Mouse (Mus musculus): ENCODE results near the gene Tlr5.
A peak's percentile ranks its signal among the peaks of the same experiment; 100 is the strongest.

The Tlr5 gene

DNA sequence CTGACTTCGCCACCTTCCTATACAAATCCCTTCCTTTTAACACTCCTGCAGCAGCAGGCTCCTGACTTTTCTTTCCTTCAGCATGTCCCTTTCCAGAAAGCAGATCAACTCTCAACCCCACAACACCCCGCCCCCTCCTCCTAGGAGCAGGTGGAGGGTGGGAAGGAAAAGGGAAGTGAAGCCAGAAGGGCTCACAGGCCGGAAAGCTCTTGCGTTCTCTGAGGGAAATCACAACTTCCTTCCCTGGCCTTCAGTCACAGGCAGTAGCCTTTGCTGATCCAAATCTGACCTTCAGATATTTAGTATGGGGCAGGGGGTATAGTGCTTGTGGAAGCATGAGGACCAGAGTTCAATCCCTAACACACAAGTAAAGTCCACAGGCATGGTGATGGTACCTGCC is 921 bp upstream of the Tlr5 start:
- DNase-seq (ENCODE audit: low spot score), result no peak

DNA sequence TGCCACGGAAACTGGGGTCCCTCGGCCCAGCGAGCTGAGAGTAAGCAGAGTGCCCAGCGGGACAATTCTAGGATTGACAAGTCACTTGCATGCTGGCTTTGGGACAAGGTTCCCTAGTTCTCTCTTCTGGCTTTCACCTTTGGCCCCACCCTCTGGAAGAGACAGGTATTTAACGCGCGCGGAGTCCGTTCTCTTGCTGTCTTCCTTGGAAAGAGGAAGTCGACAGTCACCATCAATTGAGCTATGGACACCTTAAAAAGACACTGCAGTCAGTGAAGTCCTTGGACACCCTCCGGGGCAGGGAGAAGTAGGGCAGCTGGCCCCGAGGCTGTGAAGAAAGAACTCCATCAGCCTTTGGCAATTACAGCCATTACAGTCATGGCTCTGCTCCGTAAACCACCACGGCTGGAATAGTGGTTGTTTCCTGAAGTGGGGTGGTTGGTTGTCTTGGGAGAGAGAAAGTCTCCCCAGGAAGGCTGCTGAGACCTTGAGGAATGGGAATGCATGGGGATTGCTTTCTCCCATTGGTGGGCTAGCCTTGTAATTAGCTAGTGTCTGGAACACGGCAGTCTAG is 546 bp downstream of the Tlr5 start:
- no peak for DNase-seq (ENCODE audit: low spot score)

DNA sequence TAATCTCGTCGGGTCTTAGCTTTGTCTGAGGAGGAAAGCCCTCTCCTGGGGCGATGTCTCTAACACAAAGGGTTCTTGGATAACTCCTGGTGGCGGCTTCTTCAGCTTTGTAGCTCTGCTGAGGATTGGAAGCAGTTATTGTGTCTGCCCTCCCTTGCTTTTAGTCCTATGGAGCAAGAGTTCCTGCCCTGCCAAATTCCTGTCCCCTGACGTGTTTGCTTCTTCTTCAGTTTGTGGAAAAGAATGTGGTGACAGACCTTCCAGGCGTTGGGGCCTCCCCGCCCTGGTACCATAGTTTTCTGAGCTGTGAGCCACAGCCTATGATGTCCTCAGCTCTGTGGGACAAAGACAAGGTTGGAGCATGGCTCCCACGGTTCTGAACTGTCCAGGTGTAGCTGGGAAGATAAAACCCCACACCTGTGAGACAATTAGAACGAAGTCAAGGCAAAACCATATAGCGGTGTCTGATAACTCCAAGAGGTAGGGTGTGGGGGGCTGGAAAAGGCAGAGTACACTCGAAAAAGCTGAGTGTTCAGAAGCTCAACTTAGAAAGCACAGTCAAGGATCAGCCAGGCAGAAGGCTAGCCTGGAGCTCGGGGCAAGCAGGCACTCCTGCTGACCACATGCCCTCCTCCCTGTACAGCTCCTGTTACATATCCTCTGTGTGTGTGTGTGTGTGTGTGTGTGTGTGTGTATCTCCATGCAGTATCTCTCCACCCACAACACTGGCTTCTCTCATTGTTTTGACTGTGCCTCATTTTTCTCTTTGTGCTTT is 1.8 kb downstream of the Tlr5 start:
- DNase-seq (ENCODE audit: low spot score), result no peak

DNA sequence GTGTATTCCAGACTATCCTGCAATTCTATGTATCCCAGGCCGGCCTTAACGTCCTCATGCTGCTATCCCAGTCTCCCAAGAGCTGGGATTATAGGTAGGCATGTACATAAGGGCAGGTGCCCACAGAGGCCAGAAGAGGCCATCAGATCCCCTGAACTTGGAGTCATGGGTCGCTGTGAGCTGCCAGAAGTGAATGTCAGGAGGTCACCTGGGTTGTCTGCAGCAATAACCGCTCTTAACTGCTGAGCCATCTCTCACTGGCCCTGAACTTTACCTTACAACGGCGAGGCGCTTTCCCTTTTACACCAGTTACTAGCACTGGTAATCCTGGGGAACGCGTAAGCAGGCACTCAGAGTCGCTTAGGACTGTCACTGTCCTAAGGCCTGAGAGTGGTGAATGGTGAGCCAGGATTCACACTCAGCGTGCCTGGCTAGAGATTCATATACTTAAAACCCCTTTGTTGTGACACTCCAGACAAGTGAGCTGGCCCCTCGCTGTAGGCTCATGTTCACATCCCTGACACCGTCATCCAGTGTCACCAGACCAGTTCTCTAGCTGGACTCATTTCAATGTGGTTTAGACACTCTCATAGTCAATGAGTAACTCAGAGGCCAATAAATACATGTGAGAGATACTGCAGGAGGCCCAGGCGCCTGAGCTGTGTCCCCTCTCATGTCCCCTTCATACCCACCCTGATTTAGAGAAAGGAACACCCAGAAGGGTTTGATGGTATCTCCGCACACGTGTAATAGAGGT is 2.6 kb downstream of the Tlr5 start:
- no peak for DNase-seq (ENCODE audit: low spot score)

DNA sequence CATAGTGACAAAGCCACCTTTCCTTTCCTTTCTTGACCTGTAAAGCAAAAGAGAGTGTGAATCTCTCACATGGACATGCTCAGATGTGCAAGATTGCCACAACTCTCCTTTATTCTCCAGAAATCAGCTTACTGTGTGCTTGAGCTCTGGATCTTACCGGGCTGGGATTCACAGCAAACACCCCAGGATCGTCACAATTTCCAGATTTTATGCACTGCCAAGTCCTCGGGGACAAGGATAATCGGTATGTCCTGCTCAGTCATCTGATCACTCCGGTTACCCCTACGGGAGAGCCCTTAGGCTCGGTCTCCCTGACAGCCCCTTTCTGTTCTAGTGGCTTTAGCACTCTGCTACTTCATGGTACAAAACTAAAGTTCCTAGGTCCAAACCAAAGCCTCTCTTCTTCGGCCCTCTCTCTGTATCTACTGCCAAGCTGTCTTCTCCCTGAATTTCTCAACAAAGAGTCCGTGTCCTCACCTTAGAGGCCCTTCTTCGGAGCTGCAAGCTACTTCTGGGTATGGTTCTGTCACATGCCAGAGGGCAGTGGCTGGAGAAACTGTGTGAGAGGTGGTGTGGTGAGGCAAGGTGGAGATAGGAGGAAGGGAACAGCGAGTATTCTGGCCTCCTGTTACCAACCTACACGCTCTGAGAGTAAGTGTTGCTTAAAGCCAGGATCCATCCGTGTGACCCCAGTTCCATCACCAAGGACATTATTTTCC is 3.4 kb downstream of the Tlr5 start:
- no peak for DNase-seq (ENCODE audit: low spot score)

DNA sequence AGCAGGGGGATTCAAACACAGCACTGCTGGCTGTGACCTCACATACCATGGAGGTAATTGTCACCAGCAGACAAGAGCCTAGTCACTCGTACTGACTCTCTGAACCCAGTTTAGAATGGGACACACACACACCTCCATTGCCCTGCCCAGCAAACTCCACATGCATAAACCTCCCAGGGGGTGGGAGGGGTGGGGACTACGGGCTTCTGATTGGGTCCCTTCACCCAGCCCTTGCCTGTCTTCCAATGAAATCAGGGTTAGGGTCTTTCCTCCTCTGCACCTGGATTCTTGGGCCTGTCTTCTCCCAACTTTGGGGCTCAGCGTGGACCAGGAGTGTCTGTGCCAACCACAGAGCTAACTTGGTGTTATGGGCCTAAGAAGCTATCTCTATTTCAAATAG is 4.2 kb downstream of the Tlr5 start:
- no peak for DNase-seq (ENCODE audit: low spot score)

DNA sequence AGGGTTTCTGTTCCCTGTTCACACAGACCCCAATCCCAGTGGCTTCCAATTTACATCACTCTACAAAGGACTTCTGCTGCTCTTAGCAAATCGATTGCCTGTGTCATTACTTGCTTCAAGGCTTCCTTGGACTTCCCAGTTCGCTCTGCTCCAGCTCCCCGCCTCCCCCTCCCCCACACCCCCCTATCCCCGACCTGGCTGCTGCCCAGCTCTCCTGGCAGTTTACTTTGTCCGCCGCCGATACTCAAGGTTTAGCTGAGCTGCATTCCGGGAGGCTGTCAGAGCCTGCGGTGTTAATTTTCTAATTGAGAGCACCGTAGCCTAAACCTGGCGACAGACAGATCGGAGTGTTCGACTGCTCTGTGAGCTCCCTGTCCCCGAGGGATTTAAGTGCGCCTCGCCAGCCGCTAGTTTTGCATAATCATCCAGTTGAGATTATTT is 4.7 kb downstream of the Tlr5 start:
- DNase-seq (ENCODE audit: low spot score), result no peak

DNA sequence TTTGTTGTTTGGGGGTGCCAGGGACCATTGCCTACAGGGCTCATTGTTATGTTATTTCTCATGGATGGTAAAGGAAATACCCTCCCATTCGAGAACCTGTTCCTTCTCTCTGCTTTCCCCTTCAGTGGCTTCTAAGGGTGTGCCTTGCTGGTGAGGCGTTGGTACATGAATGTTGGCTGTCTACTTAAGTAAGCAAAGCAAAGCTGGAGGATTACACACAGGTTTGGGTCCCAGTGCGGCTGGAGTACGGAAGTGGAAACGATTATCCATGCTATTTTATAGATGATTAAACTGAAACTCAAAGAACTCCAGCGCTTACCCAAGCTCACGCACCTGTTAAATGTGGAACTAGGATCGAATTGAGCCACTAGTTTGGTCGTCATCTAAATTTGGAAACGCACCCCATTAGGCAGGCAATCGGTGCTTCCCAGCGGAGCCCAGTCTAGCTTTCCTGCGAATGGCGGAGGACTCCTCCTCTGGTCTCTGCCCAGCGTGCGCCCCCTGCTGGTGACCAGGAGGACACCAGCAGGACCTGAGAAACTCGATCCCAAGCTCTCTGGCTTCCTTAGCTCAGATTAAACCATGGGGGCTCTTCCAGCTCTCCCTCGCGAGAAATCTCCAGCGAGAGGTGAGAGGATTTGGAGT is 5.3 kb downstream of the Tlr5 start:
- peak; percentile 63 for DNase-seq (ENCODE audit: low spot score)

DNA sequence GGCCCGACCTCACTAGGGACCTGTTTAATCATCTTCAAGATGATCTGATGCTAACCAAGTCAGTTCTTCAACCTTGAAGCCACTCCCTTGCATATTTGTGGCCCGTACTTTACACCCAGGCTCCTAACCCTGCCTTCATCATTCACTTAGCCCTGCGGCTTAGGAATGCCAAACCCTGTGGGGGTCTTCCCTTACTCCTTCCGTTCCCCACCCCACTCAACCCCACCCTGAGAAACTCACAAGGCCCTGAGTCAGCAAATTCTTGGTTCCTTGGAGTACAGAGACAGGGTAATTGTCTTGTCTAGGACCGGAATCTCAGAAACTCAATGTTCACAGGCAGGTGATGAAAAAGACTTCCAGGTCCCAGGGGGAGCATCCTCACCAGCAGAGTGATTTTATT is 6.5 kb downstream of the Tlr5 start:
- no peak for DNase-seq (ENCODE audit: low spot score)

DNA sequence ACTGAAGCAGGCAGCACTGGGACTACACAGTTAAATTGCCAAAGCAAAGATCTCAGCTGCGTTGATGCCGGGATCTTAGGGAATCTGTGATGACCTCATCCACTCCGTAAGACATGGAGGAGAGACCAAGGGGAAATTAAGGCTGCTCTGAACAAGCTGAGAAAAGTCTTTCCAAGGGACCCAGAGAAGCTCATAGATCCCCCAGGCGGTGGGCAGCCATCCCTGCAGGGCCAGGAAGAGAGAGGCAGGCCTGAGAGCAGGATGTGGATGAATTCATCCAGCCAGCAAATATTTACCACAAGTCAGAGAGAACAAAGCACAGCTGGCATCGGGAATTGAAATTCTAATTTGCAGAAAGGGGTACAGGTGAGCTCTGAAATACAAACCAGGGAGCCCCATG is 8.7 kb downstream of the Tlr5 start:
- no peak for DNase-seq (ENCODE audit: low spot score)

DNA sequence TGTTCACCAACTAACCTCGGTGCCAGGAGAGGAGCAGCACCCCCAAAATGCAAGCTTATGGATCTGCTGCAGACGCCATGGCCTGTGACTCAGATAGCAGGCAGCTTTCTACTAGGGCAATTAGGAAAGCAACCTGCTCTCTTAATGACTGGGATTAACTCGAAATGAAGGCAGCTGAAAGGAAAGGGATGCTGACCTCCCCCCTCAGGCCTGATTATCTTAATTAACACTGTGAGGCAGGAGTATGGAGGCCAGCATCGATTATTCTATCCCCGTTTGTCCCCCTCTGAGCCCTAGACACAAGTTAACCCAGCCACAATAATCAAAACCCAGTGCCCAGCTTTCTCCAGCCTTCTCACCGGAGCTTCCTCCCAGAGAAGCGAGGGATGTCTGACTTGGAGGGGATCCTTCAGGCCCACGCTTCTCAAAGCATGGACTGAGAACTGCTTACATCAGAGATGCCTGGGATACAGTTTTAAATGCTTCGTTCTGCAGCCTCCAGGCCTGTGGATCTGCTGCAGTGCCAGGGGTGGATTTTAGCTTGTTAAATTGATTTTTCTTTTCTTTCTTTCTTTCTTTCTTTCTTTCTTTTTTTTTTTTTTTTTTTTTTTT is 10.4 kb downstream of the Tlr5 start:
- no peak for DNase-seq (ENCODE audit: low spot score)

DNA sequence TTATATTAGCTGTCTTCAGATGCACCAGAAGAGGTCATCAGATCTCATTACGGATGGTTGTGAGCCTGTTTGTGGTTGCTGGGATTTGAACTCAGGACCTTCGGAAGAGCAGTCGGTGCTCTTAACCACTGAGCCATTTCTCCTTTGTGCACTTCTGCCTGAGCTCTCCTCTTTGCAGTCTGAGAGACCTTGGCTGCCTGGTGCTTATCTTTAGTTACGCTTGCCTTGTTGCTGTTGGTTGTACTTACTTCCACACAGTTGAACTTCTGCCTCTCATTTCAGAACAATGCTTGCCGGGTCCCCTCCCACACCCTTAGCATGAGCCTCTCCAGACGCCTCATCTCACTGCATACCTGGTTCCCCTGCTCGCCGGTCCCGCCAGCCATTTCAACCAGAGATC is 14.1 kb downstream of the Tlr5 start:
- no peak for DNase-seq (ENCODE audit: low spot score)

DNA sequence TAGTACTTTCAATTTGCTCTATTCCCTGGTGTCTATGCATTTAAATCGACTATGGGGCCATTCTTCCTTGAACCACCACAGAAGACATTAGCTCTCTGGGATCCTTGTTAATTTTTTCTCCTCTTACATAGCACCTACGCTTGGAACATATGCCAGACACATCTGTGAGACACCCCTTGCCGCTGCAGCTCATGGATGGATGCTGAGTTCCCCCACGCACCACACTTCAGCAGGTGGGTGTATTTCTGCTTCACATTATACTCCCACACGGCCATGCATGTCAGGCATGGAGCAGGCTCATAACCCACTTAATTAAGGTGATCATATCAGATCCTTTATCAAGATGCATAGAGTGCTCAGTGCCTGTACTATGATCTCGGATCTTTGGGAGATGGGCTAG is 17.7 kb downstream of the Tlr5 start:
- no peak for DNase-seq (ENCODE audit: low spot score)

DNA sequence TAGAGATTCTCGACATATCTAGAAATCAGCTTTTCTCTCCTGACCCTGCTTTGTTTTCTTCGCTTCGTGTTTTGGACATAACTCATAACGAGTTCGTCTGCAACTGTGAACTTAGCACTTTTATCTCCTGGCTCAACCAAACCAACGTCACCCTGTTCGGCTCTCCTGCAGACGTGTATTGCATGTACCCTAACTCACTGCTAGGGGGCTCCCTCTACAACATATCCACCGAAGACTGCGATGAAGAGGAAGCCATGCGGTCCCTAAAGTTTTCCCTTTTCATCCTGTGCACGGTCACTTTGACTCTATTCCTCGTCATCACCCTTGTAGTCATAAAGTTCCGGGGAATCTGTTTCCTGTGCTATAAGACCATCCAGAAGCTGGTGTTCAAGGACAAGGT is 20.2 kb downstream of the Tlr5 start:
- DNase-seq (ENCODE audit: low spot score), result no peak

DNA sequence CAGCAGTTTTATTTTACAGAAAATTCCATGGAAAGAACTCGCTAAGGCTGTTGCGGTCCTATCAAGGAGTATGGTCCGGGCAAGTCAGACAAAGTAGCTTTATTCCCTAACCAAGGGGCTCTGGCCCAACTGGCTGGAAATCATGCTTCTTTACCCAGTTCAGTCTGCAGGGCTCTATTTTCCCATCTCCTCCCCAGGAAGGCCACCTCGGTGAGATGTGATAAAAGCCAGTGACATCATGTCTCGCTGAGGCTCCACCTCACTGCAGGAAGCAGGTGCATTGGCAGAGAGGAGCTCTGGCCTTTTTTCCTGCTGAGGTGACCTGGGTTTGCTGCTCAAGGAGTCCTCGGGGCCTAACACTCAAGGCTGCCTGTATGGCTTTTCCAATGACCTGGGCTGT is 26.1 kb downstream of the Tlr5 start:
- no peak for DNase-seq (ENCODE audit: low spot score)

DNA sequence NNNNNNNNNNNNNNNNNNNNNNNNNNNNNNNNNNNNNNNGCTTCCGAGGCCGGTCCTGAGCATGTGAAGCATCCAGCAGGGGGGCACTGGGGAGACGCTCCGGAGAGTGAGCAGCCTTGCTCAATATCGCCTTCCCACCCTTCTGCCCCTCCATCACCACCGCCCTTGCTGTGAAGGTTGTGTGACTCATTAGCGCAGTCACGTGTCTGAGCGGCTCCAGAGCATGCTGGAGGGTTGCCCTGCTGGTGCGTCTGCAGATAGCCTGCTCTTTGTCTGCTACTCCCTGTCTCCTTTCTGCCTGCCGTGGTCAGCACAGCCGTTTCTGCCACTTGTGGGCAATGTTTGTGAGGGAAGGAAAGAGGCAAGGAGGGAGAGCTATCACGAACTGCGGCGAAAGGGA is 28.4 kb downstream of the Tlr5 start:
- peak; percentile 77 for DNase-seq (ENCODE audit: low spot score)

DNA sequence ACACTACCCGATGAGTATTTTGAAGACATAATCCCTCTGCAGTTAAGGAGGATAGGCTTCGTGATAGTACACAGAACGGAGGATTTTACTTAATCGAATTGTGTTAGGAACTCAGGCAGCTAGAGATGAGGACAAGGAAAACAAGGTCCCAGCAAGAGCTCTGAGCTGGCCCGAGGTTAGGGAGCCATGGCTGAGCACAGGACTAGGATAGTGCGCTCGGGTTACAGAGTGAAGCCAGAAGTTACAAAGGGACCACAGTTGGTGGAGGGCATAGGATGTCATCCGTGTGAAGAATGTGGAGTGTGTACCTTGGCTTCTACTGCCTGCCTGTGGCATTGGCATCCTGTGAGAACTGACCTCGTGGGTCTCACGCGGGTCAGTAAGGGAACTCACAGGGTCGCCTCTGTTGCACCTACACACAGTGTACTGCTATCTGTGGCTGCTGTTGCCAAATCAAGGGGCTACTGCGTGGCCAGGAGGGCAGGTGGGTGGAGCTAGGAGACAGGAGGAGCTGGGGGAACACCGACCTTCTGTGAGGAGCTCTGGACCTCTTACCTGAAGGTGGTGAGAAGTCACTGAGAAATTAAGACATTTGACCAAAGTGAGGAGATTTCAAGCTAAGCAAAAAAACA is 29.0 kb downstream of the Tlr5 start:
- no peak for DNase-seq (ENCODE audit: low spot score)

DNA sequence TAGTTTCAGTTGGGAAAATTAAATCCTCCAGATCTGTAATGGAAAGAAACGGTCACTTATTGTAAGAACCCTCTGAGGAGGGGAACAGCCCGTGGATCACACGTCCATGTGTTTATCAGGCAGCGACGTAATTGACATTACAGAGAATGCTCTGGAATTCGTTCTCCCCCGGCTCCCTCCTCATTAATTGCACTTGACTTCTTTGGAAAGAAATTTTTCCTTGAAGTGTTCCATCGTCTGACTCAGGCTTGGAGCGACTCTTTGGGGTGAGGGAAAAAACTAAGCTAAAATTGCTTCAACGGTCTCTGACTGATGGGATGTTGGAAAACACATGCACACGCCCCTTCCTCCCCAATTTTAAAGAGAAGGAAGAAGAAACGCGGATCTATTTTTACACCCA is 31.7 kb downstream of the Tlr5 start:
- no peak for DNase-seq (ENCODE audit: low spot score)

DNA sequence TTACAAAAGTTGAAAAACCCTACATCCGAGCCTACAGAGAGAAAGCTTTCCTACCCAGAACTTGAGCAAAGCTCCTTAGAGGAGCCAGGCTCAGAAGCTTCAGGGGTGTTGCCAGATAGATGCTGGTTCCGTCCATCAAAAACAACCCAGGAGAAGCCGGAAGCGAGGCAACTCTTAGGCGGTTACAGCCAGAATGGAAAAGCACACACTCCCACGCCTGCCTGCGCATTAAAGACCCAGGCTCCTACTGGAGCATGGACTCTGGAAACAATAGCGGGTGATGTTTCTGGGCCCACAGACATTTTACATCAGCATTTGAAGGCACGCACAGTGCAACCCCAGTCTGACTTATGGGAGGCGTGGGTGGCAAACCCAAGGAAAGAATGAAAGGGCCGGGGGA is 32.2 kb downstream of the Tlr5 start:
- DNase-seq (ENCODE audit: low spot score), result no peak

DNA sequence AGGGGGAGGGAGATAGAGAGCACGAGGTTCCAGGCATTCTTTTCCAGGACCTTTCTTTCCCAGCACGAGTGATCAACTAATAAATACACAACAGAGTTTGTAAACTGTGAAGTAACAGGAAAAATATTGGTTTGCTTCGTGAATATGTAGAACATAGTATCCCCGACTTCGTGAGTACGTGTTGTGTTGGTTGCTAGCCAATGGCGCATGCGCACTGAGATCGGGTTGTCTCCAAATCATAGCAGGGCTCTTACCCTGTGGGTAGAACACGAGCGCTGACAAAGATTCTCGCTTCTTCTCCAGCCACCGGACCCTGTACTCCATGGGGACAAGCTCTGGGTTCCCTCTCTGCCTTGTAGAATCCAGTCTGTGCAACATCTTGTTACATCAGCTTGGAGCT is 33.2 kb downstream of the Tlr5 start:
- DNase-seq (ENCODE audit: low spot score), result no peak

DNA sequence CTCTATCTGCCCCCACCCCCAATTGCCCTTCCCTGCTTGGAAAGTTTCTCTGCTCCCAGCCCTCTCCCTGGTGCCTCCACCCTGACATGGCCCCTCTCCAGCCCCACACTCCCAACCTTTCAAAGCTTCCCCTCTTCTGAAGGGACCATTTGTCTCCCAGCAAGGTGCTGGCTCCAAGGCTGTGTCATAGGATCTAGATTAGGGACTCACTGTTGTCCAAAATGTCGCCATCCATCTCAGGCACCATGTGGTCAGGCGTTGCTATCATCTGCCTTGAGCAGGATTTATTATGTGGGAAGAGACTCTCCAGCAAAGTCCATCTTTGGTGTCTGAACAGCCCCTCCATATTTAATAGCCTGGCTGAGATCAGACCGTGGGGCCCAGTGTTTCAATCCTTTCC is 34.1 kb downstream of the Tlr5 start:
- no peak for DNase-seq (ENCODE audit: low spot score)

All from T-cell, adult 2 months (primary cell).